Mouse (Mus musculus) midbrain, postnatal 0 days (tissue): ENCODE data around the gene Lars2. TPM values are rescaled to one million over a fixed set of nuclear protein-coding genes. Genes with fewer than 3 reads are reported as not detected.

Experiments
- ATAC-seq: fragments of 200-750 bp; cut with Nextera tagmentation; 2 replicates; pipeline ENCODE4 v1.8.0; 2017; ENCODE audit warnings: moderate number of reproducible peaks, mild to moderate bottlenecking, moderate TSS enrichment, moderate library complexity; ENCODE audit not compliant: low FRiP score
- DNase-seq: peaks from one replicate; pipeline ENCODE4 v3.0.0-alpha.2; 2015; ENCODE audit warnings: low spot score
- H3K27ac ChIP-seq: fragments of 300-500 bp; sonication (generic); 2 replicates; pipeline ENCODE4 v1.5.1; 2014; ENCODE audit warnings: low read depth, mild to moderate bottlenecking, low read length, mixed read lengths
- H3K27me3 ChIP-seq: fragments of 300-500 bp; sonication (generic); 2 replicates; pipeline ENCODE4 v1.6.1; 2014; ENCODE audit warnings: low read length, control low read depth, mixed read lengths; ENCODE audit not compliant: insufficient read depth
- H3K36me3 ChIP-seq: fragments of 300-500 bp; sonication (generic); 2 replicates; pipeline ENCODE4 v1.6.1; 2014; ENCODE audit warnings: low read length, control low read depth, mixed read lengths; ENCODE audit not compliant: insufficient read depth
- H3K4me1 ChIP-seq: fragments of 300-500 bp; sonication (generic); 2 replicates; pipeline ENCODE4 v1.6.1; 2014; ENCODE audit warnings: mild to moderate bottlenecking, control low read depth, antibody characterized with exemption, low read length, mixed read lengths; ENCODE audit not compliant: insufficient read depth
- H3K4me2 ChIP-seq: fragments of 300-500 bp; sonication (generic); 2 replicates; pipeline ENCODE4 v1.6.1; 2014; ENCODE audit warnings: low read depth, mild to moderate bottlenecking, low read length, mixed read lengths; ENCODE audit not compliant: poor library complexity, severe bottlenecking
- H3K4me3 ChIP-seq: fragments of 300-500 bp; sonication (generic); 2 replicates; pipeline ENCODE4 v1.5.1; 2014; ENCODE audit warnings: low read depth, mild to moderate bottlenecking, low read length, moderate library complexity
- H3K9ac ChIP-seq: fragments of 300-500 bp; sonication (generic); replicated peaks from 2 replicates; pipeline ENCODE4 v1.6.1; 2014; ENCODE audit warnings: mild to moderate bottlenecking, low read length, moderate library complexity, mixed read lengths; ENCODE audit not compliant: poor library complexity, severe bottlenecking
- H3K9me3 ChIP-seq: fragments of 300-500 bp; sonication (generic); 2 replicates; pipeline ENCODE4 v1.6.1; 2016; ENCODE audit warnings: low read length, control low read depth
- CTCF ChIP-seq: IDR thresholded peaks from 2 replicates; pipeline ENCODE4 v1.5.1; 2016; ENCODE audit warnings: antibody characterized with exemption, mild to moderate bottlenecking
- WGBS: fragments of 180-500 bp; shearing (Covaris S2); extraction: QIAGEN DNeasy Blood & Tissue Kit; methylation state at CpG from one replicate; pipeline ENCODE4 v1.1.7; 2014; 5-methylcytosine and 5-hydroxymethylcytosine counted together
- polyA plus RNA-seq: library from polyadenylated mRNA; unstranded; fragments of >200 nt; fragmentation: Nextera tagmentation; extraction: Ambion mirVana; gene quantifications from 2 replicates; pipeline ENCODE4 v1.2.1, GENCODE M21; 2015
- total RNA-seq: library from RNA; depleted of rRNA; stranded (reverse); fragments of >200 nt; gene quantifications from 2 replicates; pipeline ENCODE4 v1.2.3, GENCODE M21; 2014; rRNA removed

Gene Lars2
- total and polyA plus RNA-seq, 2 experiments from 2014 or later = 11.9 to 930 TPM

DNA sequence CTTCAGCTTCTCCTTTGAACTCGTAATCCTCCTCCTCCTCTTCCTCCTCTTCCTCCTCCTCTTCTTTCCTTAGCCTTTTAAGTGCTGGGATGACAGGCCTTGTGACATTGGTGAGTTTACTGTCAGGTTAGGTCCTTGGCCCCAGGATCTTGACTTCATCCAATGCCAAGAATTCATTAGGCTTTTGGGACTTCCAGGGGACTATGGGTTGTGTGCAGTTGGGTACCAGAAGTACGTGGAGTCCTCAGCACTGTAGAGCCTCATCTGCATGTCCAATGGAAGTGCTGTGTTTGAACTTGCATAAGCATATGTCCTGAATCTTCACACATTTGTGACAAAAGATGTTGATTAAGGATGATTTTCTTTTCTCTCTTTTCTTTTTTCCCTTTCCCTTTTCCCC is 142.3 kb downstream of the Lars2 start:
- no peaks in the 10 kb centered on the region for H3K36me3 ChIP-seq
- TF ChIP-seq CTCF = no peak
- no peaks in the 10 kb centered on the region for H3K27me3 ChIP-seq
- ATAC-seq (no peak), DNase-seq (no peak)
- H3K4me2 ChIP-seq = no peak overlapping the region
- no peak overlapping the region for H3K4me3 ChIP-seq
- H3K4me1 ChIP-seq = no peaks in the 10 kb centered on the region
- no peak overlapping the region for H3K9ac ChIP-seq
- H3K9me3 ChIP-seq = no peaks in the 10 kb centered on the region
- 92% methylated on average over 2 of the region's 2 CpGs for WGBS
- peak overlapping the region; percentile 7; the same call in 1 of the 2 replicates for H3K27ac ChIP-seq

DNA sequence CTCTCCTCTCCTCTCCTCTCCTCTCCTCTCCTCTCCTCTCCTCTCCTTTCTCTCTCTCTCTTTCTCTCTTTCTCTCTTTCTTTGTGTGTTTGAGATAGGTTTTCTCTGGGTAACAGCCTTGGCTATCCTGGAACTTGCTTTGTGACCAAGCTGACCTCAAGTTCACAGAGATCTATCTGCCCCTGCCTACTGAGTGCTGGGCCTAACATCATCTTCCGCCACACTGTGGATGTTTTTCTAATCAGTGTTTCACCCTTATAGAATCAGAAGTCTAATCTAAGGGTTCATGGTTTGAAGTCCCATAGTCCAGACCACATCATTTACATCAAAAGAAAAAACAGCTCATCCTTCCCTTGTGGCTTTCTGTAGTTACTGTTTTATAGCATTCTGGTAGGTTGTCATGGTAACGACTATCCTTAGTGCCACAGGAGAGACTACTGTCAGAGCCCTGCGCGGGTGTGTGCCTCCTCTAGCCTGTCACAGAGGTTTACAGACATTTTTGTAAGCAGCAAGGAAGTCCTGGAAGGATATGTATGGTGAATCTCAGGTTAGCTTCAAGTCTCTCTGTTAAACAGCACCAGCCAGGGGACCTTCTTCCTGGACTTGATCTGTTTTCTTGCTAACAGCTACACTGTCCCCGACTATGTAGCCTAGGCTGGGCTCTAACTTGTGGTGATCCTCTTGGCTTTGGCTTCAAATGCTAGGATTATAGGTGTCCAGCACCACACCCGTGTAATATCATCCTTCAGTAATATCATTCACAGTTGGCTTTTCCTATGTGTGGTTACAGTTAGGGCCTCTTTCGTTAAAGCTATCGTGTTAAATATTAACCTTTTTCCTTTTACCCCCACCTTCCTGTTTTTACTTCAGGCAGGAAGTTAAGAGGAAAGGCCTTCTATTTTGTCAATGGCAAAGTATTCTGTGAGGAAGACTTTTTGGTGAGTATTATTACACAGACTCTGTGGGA is 143.2 kb downstream of the Lars2 start:
- 66% methylated on average over 8 of the region's 8 CpGs for WGBS

DNA sequence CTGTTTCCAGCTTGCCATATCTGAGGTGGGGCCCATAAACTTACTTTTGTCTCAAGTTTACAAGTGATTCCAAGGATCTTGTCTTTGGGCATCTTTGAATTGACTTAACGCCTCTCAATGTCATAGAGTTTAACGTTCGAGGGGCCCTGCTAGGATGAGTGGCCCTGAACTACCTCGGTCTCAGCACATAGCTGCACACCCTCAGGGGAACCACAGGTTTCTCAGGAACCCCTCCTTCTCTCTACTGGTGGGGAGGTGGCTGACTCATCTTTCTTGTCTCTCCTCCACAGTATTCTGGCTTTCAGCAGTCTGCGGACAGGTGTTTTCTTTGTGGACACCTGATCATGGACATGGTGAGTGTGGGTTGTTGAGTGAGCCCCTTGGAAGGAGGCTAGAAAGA is 144.2 kb downstream of the Lars2 start:
- Histone ChIP-seq H3K9me3 (no peaks in the 10 kb centered on the region), H3K4me3 (no peak overlapping the region), H3K9ac (no peak overlapping the region), H3K27me3 (no peaks in the 10 kb centered on the region), H3K27ac (no peak overlapping the region), H3K36me3 (no peaks in the 10 kb centered on the region), H3K4me2 (no peak overlapping the region), H3K4me1 (no peaks in the 10 kb centered on the region)
- no peak for TF ChIP-seq CTCF
- WGBS = 94% methylated on average over 5 of the region's 5 CpGs
- ATAC-seq (no peak), DNase-seq (no peak)

More for the DNA sequence above, 143.2 kb downstream of the Lars2 start:
- no peak overlapping the region for H3K4me2 ChIP-seq
- H3K27me3 ChIP-seq = no peaks in the 10 kb centered on the region
- ATAC-seq (peak; percentile 84), DNase-seq (peak; percentile 69)
- H3K9ac ChIP-seq = no peak overlapping the region
- no peaks in the 10 kb centered on the region for H3K36me3 ChIP-seq
- TF ChIP-seq CTCF = 0 out of 2 replicates have a peak, but pooled peaks have one; percentile 5
- H3K27ac ChIP-seq = peak overlapping the region; percentile 57
- H3K4me1 ChIP-seq = no peaks in the 10 kb centered on the region
- H3K9me3 ChIP-seq = no peaks in the 10 kb centered on the region
- no peak overlapping the region for H3K4me3 ChIP-seq

Other genes starting within 250 kb of the Lars2 start
- 1.3 TPM in 2 replicates for gene Clec3b, start 216.0 kb upstream of the Lars2 start, total RNA-seq
- gene Clec3b, start 216.0 kb upstream of the Lars2 start, polyA plus RNA-seq = 3.7 and 4.9 TPM in 2 replicates
- 0.44 and 0.61 TPM in 2 replicates for gene Cdcp1, start 150.9 kb upstream of the Lars2 start, total RNA-seq
- 0.17 and 0.25 TPM in 2 replicates for gene Cdcp1, start 150.9 kb upstream of the Lars2 start, polyA plus RNA-seq
- gene Tmem158, start 106.2 kb upstream of the Lars2 start, total RNA-seq = 183 and 207 TPM in 2 replicates
- gene Tmem158, start 106.2 kb upstream of the Lars2 start, polyA plus RNA-seq = 61.4 and 78.6 TPM in 2 replicates
- 19.6 and 27.5 TPM in 2 replicates for gene Limd1, start 111.8 kb downstream of the Lars2 start, total RNA-seq
- gene Limd1, start 111.8 kb downstream of the Lars2 start, polyA plus RNA-seq = 7.9 and 8.0 TPM in 2 replicates
- 41.7 and 59.8 TPM in 2 replicates for gene Sacm1l, start 162.8 kb downstream of the Lars2 start, total RNA-seq
- gene Sacm1l, start 162.8 kb downstream of the Lars2 start, polyA plus RNA-seq = 35.1 and 35.4 TPM in 2 replicates